In genomic region chr13:20342881-20343280, GRCm38 (mm10) we compare ENCODE assay signal across 15 mouse cellular contexts.
"Had no signal": no experiment of that assay in that cellular context is flagged by ENCODE, and none has a peak within 500 bp of the region (broad histone marks: within the 10 kb centered on the region; RNA-seq: fewer than 3 reads in every experiment).

No protein-coding gene starts in this region.

- H3K27ac ChIP-seq: midbrain, embryonic 10.5 days; midbrain, embryonic 12.5 days; neural tube, embryonic 13.5 days; neural tube, embryonic 15.5 days had no signal

- H3K27me3 ChIP-seq: midbrain, embryonic 12.5 days; neural tube, embryonic 13.5 days; neural tube, embryonic 15.5 days had no signal

- DNase-seq: lung, adult 18-20 months; lung, embryonic 14.5 days; lung, postnatal 10 days; lung, postnatal 4 days; midbrain, embryonic 14.5 days; right cerebral cortex, postnatal 25 days; right cerebral cortex, postnatal 4 days; spleen, adult 18-20 months; thymus, adult 18-20 months; thymus, postnatal 14 days; thymus, postnatal 36 days had no signal

- H3K4me3 ChIP-seq: midbrain, embryonic 10.5 days; midbrain, embryonic 12.5 days; neural tube, embryonic 13.5 days; neural tube, embryonic 15.5 days had no signal

- H3K9me3 ChIP-seq: midbrain, embryonic 10.5 days; midbrain, embryonic 12.5 days; neural tube, embryonic 13.5 days; neural tube, embryonic 15.5 days had no signal

- H3K4me1 ChIP-seq: midbrain, embryonic 10.5 days; midbrain, embryonic 12.5 days; neural tube, embryonic 13.5 days; neural tube, embryonic 15.5 days had no signal

- H3K36me3 ChIP-seq: midbrain, embryonic 10.5 days; midbrain, embryonic 12.5 days; neural tube, embryonic 13.5 days; neural tube, embryonic 15.5 days had no signal
